Mouse (Mus musculus) erythroblast, embryonic 14.5 days (primary cell): ENCODE results near the gene Tacstd2.

Experiments
- GATA1 ChIP-seq: IDR thresholded peaks from 2 replicates; pipeline ENCODE4 v1.6.1; 2012; ENCODE audit warnings: low read length, inconsistent platforms, mixed read lengths
- TAL1 ChIP-seq: IDR thresholded peaks from 3 replicates; pipeline ENCODE4 v1.6.1; 2012; ENCODE audit warnings: low read length, inconsistent platforms, mixed read lengths

- no peak for TF ChIP-seq GATA1
- TF ChIP-seq TAL1: no peak
Observed at GRCm38 (mm10) chr6:67526356-67526755, 9.2 kb downstream of the Tacstd2 start.
